Mouse (Mus musculus) spleen, postnatal 14 days (tissue): ENCODE measurements at regions not wholly inside any gene's neighbourhood (a gene's known extent, or its start where the extent isn't known, plus 50 kb on each side); places are given as distances from the start of the nearest gene placed in this dataset.

Experiments used
- DNase-seq, 2 experiments: peaks; one replicate each; pipeline ENCODE4 v3.0.0; 2021 to 2022; ENCODE audit warnings: low spot score in 2 of 2

DNA sequence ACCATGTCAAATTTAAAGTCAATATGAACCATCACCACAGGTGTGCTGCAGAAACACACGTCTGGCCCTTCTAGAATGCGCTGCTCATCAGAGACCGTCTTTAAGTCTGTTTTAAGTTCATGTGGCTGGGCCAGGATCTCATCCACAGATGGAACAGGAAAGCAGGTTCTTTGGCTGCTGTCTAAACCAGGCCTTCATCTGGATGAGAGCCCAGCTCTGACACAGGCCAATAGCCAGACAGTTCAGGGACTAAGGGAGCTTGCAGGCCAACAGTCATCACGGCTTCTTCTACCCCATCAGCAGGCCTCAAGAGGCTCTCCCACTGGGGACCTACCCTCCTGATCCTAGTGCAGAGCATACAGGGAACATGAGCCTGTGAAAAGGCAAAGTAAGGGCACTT is 185.4 kb upstream of the Eci2 start:
- no peak for DNase-seq

DNA sequence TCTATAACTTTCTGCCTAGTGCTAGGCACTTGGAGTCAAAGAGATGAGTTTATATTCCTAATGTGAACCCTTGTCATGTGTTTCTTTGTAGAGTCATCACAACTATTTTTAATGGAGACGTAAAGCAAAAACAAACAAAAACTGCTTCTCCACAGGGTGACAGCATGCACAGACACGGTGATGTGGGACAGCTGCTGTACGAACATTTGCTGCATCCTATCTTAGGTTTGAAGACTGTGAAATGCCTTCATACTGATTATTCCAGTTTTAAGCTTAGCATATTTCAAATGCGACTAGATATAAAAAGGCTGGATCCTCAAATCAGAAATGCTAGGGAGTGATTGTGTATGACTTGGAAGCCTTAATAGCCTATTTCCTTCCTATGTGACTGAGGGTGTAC is 187.3 kb upstream of the Eci2 start:
- DNase-seq = no peak

DNA sequence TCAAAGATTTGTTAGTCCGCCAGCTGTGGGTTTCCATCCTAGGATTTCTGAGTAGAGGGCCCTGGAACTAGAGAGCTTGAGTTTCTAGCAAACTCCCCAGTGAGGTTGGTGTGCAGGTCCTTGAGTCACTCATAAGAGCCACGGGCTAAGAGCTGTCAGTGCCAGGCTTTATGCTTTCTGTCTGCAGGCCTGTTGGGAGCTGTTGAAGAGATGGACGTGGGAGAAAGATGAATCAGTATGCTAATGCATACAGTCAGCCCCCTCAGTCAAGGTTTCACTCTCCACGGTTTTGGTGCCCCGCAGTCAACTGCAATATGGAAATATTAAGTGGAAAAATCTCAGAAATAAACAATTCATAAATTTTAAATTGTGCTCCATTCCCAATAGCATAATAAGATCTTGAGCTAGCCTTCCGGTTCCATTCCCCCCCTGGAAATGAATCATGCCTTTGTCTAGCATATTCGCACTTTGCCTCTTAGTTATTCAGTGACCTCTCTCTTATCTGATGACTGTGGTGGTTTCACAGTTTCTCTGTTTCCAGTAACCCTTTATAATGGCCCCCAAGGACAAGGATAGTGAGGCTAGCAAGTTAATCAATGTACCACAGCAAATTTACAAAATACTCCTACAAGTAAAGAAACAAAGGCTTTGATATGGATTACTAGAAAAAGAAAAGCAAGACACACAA is 199.4 kb upstream of the Eci2 start:
- DNase-seq = no peak

DNA sequence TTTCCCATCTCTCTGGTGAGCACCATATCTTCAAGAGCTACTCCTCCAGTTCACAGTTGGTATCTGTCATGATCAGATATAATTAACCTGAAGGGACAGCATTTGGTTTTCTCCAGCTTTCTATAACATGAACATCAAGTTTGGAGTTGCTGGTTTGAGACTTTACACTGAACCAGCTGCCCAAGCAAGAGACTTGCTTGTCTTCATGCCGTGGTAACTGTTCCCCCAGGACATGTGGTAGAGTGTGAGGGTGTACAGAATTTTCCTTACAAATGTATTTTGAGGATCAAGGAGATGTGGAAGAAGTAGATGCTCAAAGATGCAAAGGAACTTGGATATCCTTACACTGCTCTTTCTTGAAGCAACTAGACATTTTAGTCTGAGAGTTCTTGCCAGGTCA is 200.0 kb upstream of the Eci2 start:
- DNase-seq = no peak

DNA sequence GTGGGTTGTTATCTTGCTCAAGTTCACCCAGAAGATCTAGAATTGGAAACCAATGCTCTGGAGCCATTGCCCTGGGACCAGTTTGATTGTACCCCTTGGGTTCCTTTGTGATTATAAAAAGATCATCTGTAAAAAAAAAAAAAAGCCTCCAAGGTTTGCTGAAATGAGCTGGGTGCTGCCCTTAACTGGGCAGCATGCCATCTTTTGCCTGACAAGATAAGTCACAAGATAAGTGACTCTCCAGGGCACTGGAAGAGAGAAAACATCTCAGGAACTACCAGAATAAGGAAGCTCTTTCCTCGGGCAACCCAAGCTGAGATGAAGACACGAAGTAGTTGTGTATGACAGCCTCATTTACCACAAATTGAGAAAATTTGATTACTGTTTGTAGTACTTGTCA is 202.7 kb upstream of the Eci2 start:
- no peak for DNase-seq

DNA sequence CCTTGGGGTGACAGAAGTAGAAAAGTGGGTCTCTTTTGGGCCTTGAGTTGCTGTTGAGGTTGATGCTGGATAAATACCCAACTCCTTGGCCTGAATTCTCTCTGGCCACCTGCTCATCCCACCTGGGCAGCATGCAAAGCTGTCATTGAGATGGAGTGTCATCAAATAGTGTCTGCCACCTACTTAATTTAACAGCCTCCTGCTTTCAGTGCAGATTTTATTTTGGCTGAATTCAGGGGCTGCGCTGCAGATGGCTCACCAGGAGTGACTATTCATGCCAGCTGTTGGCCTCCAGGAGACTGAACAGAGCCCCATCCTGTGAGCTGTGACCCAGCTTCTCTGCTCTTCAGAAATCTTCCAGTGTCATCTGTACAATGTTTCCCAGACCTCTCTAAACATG is 206.7 kb upstream of the Eci2 start:
- no peak for DNase-seq

DNA sequence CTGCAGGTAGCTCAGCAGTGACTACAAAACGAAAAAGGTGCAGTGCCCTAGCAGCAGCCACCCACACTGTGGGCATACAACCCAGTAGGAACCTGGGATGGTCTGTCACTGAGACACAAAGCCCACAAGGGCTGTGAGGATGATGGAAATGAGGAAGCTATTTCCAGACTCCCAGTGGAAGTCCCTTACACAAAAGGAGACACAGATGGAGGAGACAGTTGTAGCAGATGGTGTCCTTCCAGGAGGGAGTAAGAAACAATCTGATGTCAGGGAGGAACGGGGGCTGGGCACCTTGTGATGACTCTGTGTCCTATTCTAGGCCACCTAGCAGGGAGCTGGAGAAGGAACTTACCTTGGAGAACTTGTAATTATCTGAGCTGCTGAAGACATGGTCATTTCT is 214.5 kb upstream of the Eci2 start:
- no peak for DNase-seq

DNA sequence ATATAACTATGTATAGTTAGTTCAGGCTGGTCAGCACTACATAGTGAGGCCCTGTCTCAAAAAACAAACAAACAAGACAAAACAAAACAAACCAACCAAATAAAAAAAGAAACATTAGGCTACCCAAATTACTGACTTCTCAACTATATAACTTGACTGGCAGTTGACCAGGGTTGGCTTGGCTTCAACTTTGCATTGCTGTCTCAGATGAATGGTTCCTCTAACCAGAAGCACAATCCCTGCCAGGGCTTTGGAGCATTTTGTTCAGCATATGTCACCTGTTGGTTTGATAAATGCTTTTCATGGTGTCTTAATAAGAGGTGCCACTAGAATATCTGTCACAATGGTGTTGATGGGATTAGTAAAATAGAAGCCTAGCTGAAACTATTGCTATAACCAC is 217.1 kb upstream of the Eci2 start:
- DNase-seq = no peak

DNA sequence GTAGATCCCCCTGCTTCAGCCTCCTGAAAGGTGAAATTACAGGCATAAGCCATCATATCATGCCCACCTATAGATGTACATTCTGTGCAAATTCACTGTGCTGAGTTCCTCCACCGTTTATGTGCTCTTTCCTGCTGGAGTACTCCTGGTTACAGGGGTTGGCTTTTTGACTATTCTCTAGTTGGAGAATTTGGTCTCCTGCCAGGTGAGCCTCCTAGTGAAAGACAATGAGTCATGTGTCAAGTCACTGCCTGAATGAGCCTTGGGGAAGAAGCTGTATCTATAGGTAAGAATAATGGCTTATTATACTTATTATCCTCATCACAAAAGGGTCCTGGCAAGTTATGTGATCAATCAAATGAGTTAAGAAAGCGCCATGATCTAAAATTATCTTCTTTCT is 230.5 kb upstream of the Eci2 start:
- no peak for DNase-seq

DNA sequence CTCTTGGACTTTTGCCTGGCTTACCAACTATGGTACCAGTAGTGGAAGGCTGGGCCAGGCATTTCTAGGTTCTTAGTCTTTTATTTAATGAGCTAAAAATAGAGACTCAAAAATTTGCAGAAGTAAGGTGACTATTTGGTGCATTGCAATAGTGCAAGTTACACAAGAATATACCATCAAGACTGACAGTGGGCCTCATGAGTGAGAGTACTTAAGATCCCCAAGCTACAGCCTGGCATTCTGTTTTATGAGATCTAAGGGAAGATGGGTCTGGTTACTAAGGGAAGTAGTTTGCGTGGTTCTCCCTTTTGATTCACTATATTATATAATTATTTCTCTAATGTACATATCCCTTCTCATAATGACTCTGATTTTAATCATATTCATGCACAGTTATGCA is 231.8 kb upstream of the Eci2 start:
- no peak for DNase-seq

DNA sequence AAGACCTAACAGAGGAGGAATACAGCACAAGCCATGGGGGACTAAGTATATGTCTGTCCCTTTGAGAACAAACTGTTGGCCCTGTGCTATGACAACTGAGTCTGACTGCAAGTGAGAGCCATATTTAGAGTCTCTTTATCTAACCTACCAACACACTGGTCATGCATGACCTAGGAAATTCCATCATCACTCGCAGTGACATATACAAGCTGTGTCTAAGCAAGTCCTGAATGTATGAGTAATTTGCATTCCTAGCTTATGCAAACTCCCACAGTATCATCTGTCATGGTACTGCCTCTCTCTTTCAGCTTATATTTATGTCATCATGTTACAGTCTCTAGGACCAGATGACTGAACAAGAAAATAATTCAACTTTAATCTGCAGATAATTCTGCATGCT is 257.1 kb upstream of the Eci2 start:
- DNase-seq = no peak

DNA sequence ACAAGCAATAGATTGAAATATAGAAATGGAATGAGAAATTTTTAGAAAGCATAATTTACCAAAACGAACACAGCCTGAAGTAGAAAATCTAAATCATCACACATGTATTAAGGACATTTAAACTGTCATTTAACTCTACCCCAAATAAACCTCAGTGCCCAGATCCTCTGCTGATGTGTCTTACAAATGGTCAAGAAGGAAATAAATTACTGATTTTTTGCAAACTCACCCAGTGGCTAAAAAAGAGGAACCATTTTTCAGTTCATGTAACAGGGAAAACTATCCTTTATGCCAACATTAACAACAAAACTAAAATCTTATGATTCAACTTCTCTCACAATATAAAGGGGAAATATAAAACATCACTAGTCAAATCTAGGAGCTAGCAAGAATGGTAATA is 275.2 kb upstream of the Eci2 start:
- DNase-seq = no peak

DNA sequence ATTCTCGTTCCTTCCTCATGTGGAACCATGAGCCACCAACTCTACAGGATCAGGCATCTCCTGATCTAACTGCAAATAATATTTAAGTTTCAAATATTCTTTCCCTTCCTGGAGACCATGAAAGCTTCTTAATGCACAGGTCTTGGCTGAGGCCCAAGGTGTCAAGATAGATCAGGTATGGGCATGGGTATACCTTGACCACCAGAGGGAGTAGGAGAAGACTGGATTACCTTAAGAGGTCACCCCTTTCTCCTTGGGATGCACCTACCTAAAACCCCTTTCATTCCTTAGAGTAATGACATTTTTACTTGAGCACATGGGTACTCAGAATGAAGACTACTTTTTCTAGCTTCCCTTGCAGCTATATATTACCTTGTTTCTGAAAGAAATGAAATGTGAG is 289.9 kb upstream of the Eci2 start:
- no peak for DNase-seq

DNA sequence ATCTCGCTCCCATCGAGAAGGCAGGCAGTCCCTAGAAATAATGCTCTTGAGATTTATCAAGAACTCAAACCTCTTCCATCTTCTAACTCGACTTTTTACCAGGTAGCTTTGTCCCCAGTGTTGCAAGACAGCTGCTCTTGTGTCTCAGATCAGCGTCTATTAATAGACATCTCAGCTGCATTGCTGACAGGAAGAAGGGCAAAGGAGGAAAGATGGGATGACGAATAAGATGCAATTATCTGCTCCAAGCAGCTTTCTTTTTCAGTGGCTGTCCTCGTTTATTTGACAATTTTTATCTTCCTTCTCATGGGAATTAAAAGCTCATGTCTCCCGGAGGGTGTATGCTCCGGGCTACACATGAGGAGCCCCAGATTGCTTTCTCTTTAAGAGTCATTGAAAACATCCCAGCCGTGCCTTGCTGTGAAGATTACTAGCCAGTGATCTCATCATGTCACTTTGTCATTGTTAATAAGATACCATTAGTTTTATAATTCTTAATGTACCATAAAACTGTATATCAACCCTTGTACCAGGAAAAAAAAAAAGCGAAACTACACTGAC is 299.9 kb upstream of the Eci2 start:
- DNase-seq = no peak

DNA sequence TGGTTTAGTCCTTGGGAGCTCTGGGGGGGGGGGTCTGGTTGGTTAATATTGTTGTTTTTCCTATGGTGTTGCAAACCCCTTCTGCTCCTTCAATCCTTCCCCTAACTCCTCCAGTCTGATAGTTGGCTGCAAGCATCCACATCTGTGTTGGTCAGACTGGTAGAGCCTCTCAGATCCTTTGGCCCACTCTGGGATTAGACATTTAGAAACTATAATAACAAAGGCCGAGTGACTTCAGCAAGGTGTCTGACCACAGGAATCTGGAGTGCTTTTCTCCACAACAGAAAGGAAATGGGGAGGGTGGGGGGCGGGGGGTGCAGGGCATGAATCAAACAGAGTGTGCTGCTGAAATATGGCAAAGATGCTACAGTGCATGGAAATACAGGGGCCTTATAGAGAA is 301.4 kb upstream of the Eci2 start:
- DNase-seq = no peak

DNA sequence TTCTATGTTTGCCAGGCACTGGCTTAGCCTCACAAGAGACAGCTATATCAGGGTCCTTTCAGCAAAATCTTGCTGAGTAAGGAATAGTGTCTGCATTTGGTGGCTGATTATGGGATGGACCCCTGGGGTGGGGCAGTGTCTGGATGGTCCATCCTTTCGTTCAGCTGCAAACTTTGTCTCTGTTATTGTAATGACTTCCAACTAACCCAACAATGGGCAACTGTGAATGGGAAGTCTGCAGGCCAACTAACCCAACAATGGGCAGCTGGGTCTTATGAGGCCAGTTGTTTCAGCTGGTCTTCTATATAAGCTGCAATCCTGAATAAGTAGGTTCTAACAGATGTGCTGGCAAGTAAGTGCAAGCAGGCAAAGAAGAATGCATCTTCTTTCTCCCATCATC is 304.0 kb upstream of the Eci2 start:
- no peak for DNase-seq

DNA sequence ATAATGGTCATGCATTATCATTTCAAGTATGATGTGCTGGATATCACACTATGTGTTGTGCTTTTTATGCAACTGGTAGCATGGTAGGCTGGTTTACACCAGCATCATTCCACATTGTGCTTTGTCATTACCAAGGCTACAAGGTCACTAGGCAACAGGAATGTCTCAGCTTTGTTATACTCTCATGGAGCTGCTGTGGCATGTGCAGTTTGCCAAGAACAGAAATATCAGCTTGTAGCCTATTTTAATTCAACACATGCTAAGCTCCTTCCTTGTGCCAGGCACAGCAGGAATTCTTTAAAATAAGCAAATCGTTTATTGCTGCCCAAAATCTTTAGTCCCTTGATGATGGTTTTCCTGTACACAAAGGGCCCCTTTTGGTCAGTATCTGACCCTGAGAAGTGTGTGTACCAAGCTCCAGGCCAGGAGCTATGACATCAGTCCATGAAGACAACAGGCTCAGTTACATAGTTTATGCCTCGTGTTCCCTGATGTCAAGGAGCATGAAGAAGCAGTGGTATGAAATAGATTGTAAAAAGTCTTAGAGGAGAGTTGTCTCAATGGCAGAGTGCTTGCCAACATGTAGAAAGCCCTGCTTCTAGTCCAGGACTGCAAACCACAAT is 314.0 kb upstream of the Cdyl start:
- no peak for DNase-seq

DNA sequence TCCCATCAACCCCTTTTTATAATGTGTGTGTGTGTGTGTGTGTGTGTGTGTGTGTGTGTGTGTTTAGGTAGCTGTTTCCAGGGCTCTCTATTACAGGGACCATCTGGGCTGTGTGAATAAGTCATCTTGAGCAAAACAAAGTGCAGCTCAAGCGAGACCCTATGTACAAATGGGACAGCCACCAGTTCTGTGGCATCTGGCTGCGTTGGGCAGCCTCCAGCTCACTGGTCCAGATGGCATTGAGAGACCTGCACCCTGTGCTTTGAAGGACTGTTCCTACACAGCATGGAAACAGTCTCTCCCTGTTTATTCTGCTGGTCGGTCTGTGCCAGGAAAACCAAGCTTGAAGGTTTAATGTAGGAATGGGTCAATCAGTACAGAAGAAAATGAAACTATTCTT is 311.4 kb upstream of the Cdyl start:
- no peak for DNase-seq

DNA sequence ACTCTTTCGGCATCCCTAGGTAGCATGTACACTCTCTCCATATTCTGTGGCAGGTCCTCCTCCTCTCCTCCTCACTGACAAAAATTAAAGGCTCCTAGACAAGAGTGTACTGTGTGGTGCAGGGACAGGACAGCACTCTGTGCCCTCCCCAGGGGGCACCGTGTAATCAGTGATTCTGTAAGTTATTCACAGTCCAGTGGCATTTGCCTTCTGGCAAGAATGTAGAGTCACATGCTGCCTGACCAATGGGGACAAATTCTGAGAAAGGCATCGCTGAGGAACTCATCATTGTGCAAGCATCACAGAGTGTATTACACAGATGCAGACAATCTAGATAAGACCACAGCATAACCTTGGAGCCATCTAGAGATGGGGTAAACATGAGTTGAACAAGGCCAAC is 300.3 kb upstream of the Cdyl start:
- DNase-seq = no peak

DNA sequence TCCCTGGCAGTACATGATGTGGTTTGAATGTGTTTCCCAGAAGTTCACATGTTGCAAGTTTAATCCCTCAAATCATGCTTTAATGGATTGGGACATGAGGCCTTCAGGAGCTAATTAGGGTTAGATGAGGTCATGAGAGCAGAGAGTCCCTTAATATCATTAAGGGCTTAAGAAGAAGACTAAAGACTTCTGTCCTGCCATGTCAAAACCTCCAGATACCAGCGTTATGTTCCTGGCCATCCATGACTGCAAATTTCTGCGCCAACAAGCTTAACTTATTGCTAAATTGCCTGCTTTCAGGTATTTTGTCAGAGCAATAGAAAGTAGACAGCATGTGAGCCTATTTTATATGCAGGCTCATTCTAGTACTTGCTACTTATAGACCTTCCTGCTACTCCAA is 282.1 kb upstream of the Cdyl start:
- DNase-seq = no peak

DNA sequence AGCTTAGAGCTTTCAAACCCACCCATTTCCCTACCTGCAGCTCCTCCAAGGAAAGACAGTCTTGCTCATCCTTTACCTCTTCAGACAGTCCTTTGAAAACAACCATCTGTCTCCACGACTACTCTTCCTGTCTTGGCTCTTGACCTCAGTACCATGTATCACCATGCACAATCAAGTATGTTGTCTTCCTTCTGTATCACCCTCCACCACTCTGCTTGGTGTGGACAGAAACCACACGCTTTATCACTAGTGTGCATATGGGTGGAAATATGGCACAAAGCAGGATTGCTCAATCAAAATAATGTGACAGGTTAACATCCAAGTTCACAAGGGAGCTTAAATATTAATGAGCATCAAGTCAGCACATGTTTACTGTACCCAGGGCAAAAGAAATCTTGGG is 280.1 kb upstream of the Cdyl start:
- no peak for DNase-seq

DNA sequence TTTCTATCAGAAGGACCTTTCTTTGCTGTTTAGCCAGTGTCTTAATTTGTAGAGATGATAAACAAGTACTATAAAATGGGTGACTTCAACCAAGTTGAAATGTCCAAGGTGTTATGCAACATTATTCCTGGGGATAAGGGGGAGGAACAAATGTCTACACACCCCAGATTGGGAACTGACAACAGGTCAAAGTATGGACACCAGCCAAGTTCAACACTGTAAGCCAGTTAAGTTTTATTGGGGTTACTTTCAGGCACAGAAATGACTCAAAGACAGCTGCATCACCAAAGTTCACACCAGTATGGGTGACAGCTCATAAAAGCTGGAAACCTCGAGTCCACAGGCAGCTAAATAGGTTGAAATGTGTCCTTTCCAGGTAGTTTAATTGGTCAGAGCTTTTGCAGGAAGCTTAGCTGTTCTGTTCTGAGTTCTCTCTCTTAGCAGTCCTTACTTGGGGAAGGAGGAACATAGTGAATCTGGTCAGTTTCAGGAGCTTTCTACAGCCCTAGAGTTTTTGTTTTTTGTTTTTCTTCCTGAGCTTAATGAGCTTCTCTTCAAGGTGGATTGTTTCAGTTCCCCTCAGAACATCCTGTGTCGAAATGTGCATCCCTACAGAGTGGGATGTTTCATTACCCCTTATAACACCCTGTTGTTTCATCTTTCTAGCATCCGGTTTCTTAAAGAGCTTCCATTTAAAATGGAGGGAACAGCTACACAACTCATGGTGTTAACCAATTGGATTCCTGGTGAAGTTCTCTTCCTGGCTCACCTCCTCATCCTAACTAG is 279.2 kb upstream of the Cdyl start:
- DNase-seq = no peak

DNA sequence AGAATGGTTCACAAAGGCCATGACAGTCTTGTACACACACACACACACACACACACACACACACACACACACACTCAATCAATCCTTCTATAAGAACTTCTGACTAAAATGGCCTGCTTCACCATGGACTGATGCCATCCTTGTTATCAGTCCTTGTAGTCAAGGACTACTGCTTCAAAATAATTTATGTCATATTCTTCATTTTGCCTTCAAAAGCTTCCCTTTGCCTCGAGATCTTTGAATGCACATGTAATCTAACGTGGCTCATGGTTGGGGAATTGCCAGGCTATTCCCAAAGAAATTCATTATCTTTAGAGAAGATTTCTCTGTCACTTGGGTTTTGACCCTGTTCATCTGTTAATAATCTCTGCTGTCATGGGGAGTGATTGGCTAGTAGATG is 278.0 kb upstream of the Cdyl start:
- DNase-seq = no peak
